Comparison of ENCODE assay signal across 13 mouse cellular contexts in the genomic region with DNA sequence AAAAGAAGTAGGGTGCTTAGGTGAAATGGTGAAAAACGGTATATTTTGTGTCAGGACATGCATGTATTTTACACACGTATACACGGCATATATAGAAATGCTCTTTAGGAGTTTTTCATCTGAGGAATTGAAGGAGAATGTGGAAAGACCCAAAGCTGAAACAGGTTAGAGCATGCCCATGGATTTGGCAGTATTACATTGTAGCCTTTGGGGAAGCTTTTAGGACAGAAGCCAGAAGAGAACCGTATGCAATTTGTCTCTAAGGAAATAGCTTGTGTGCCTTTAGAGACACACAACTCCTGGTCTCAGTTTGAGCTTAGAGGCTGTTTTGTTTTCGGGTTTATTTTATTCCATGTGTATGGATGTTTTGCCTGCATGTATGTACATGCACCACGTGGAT. TPM values are rescaled to one million over a fixed set of nuclear protein-coding genes. Genes with fewer than 3 reads are reported as not detected.
"Had no signal": no experiment of that assay in that cellular context is flagged by ENCODE, and none has a peak within 500 bp of the region (broad histone marks: within the 10 kb centered on the region; RNA-seq: fewer than 3 reads in every experiment).

No protein-coding gene starts in this region.

- H3K4me3 ChIP-seq: midbrain, embryonic 10.5 days; midbrain, embryonic 12.5 days; midbrain, embryonic 15.5 days; neural tube, embryonic 12.5 days had no signal

- DNase-seq: lung, adult 18-20 months; lung, embryonic 14.5 days; lung, postnatal 10 days; lung, postnatal 4 days; right cerebral cortex, postnatal 14 days; thymus, adult 2 months; thymus, postnatal 25 days; thymus, postnatal 4 days had no signal

- H3K27ac ChIP-seq: midbrain, embryonic 10.5 days; midbrain, embryonic 12.5 days; midbrain, embryonic 15.5 days; neural tube, embryonic 12.5 days had no signal

- ATAC-seq: midbrain, embryonic 15.5 days had no signal

- H3K27me3 ChIP-seq: midbrain, embryonic 12.5 days; midbrain, embryonic 15.5 days; neural tube, embryonic 12.5 days had no signal

- H3K9ac ChIP-seq: lung, embryonic 14.5 days; midbrain, embryonic 12.5 days; midbrain, embryonic 15.5 days; neural tube, embryonic 12.5 days had no signal

- H3K9me3 ChIP-seq: midbrain, embryonic 12.5 days; midbrain, embryonic 15.5 days; neural tube, embryonic 12.5 days had no signal

- H3K4me2 ChIP-seq: lung, embryonic 14.5 days; midbrain, embryonic 12.5 days; midbrain, embryonic 15.5 days; neural tube, embryonic 12.5 days had no signal

RNA-seq across cellular contexts. Expression of gene Aqp11, which starts 37.0 kb away (rescaled TPM):
- total RNA-seq: monocyte, adult 5-6 weeks had no signal
